Comparison of ENCODE assay signal across 15 mouse cellular contexts in the genomic region with DNA sequence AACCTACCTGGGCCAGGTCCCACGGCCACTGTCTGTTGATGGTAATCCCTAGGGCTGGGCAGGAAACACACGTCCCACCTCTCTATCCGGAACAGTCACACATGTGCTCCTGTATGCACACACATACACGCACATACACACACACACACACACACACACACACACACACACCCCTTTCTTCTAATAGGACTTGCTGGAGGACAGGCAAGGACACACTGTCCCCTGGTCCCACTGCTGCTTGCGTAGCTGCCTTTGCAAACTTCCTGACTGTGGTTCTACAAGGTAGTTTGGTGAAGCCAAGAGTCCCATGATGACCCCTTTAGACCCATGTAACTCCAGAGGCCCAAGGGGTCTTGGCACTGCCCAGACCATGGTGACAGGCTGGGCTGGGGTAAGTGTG. TPM values are rescaled to one million over a fixed set of nuclear protein-coding genes. Genes with fewer than 3 reads are reported as not detected.
DNase-seq lines count a peak whose midpoint lies in the region; ATAC-seq and TF ChIP-seq lines count a peak whose summit lies in the region.
"Had no signal": no experiment of that assay in that cellular context is flagged by ENCODE, and none has a peak within 500 bp of the region (broad histone marks: within the 10 kb centered on the region; RNA-seq: fewer than 3 reads in every experiment).

No protein-coding gene starts in this region.

- H3K4me3 ChIP-seq in kidney, adult 2 months (ENCODE audit: insufficient read depth, low read depth, low read length): no peak overlapping the region
- H3K4me3 ChIP-seq in embryonic facial prominence, embryonic 13.5 days: no peak overlapping the region
- H3K4me3 ChIP-seq in heart, embryonic 12.5 days: no peak overlapping the region
- 0 out of 2 replicates have a peak overlapping the region, but pooled peaks have one; percentile 90 for H3K4me3 ChIP-seq in liver, embryonic 15.5 days (replicated peaks)
- H3K4me3 ChIP-seq: midbrain, embryonic 13.5 days had no signal

- ATAC-seq in embryonic facial prominence, embryonic 13.5 days (ENCODE audit: insufficient number of reproducible peaks, insufficient read depth, low FRiP score, low TSS enrichment, low read depth): no peak
- ATAC-seq in heart, embryonic 12.5 days (ENCODE audit: insufficient number of reproducible peaks, low FRiP score): no peak
- no peak for ATAC-seq in liver, embryonic 15.5 days (ENCODE audit: insufficient read depth)
- ATAC-seq: hindbrain, postnatal 0 days; midbrain, embryonic 13.5 days had no signal

- TF ChIP-seq CTCF in kidney, adult 2 months (conservative IDR thresholded peaks at IDR 0.05; ENCODE audit: insufficient read depth, insufficient read length, low read depth, low read length): no peak

- no peak for DNase-seq in kidney, adult 2 months
- DNase-seq in kidney, adult 9 months: no peak
- no peak for DNase-seq in kidney, adult 18-20 months
- no peak for DNase-seq in cerebellum, adult 11 months
- DNase-seq in thymus, postnatal 14 days: no peak
- DNase-seq: adrenal gland, adult 2 months; cerebellum, postnatal 25 days; kidney, postnatal 14 days; layer of hippocampus, postnatal 36 days; spleen, adult 18-20 months had no signal

- H3K4me2 ChIP-seq in embryonic facial prominence, embryonic 13.5 days: no peak overlapping the region
- peak overlapping the region; percentile 76 for H3K4me2 ChIP-seq in heart, embryonic 12.5 days
- H3K4me2 ChIP-seq in liver, embryonic 15.5 days: peak overlapping the region; percentile 81
- H3K4me2 ChIP-seq: midbrain, embryonic 13.5 days had no signal

- no peaks in the 10 kb centered on the region for H3K27me3 ChIP-seq in kidney, adult 2 months (replicated peaks; ENCODE audit: control insufficient read depth, insufficient read depth, low read length)
- H3K27me3 ChIP-seq in embryonic facial prominence, embryonic 13.5 days: peaks cover 13% of the 10 kb centered on the region
- no peaks in the 10 kb centered on the region for H3K27me3 ChIP-seq in heart, embryonic 12.5 days (replicated peaks)
- no peaks in the 10 kb centered on the region for H3K27me3 ChIP-seq in liver, embryonic 15.5 days

- H3K36me3 ChIP-seq in kidney, adult 2 months (ENCODE audit: control insufficient read depth, insufficient read depth, low read length): no peaks in the 10 kb centered on the region; the same call in 1 of the 2 replicates
- H3K36me3 ChIP-seq in embryonic facial prominence, embryonic 13.5 days: no peaks in the 10 kb centered on the region
- peaks cover 55% of the 10 kb centered on the region for H3K36me3 ChIP-seq in heart, embryonic 12.5 days
- H3K36me3 ChIP-seq in liver, embryonic 15.5 days (replicated peaks): peaks cover 79% of the 10 kb centered on the region
- H3K36me3 ChIP-seq: midbrain, embryonic 13.5 days had no signal

- no peaks in the 10 kb centered on the region for H3K9me3 ChIP-seq in embryonic facial prominence, embryonic 13.5 days
- H3K9me3 ChIP-seq in heart, embryonic 12.5 days (replicated peaks): no peaks in the 10 kb centered on the region
- H3K9me3 ChIP-seq in liver, embryonic 15.5 days (replicated peaks): no peaks in the 10 kb centered on the region
- H3K9me3 ChIP-seq: midbrain, embryonic 13.5 days had no signal

- H3K27ac ChIP-seq in kidney, adult 2 months (ENCODE audit: insufficient read depth, low read depth, low read length): peak overlapping the region; percentile 19; the same call in 1 of the 2 replicates
- H3K27ac ChIP-seq in embryonic facial prominence, embryonic 13.5 days: peak overlapping the region; percentile 89
- H3K27ac ChIP-seq in heart, embryonic 12.5 days (ENCODE audit: poor library complexity, severe bottlenecking): peak overlapping the region; percentile 98
- H3K27ac ChIP-seq in liver, embryonic 15.5 days (replicated peaks): peak overlapping the region; percentile 97
- H3K27ac ChIP-seq: hindbrain, postnatal 0 days; midbrain, embryonic 13.5 days had no signal

- H3K4me1 ChIP-seq in kidney, adult 2 months (ENCODE audit: control insufficient read depth, insufficient read depth, low read length): peaks cover 27% of the 10 kb centered on the region
- H3K4me1 ChIP-seq in embryonic facial prominence, embryonic 13.5 days: peaks cover 69% of the 10 kb centered on the region
- peaks cover 83% of the 10 kb centered on the region for H3K4me1 ChIP-seq in heart, embryonic 12.5 days (replicated peaks)
- peaks cover 85% of the 10 kb centered on the region for H3K4me1 ChIP-seq in liver, embryonic 15.5 days (replicated peaks)

- WGBS in kidney, adult 2 months: 72% methylated on average over 5 of the region's 5 CpGs
- 73% methylated on average over 5 of the region's 5 CpGs for WGBS in embryonic facial prominence, embryonic 13.5 days
- 59% methylated on average over 5 of the region's 5 CpGs for WGBS in heart, embryonic 12.5 days
- 69% methylated on average over 5 of the region's 5 CpGs for WGBS in liver, embryonic 15.5 days (ENCODE audit: insufficient replicate concordance)

- no peak overlapping the region for H3K9ac ChIP-seq in embryonic facial prominence, embryonic 13.5 days
- H3K9ac ChIP-seq in heart, embryonic 12.5 days: peak overlapping the region; percentile 62
- H3K9ac ChIP-seq in liver, embryonic 15.5 days: peak overlapping the region; percentile 58; the same call in 1 of the 2 replicates
- H3K9ac ChIP-seq: midbrain, embryonic 13.5 days had no signal

- TF ChIP-seq POLR2A in kidney, adult 2 months (IDR thresholded peaks at IDR 0.05; ENCODE audit: low read depth, low read length): no peak

RNA-seq across cellular contexts. Expression of gene Tgm2, which starts 5.6 kb away (rescaled TPM):
- polyA plus RNA-seq in kidney, adult 2 months (2012; rRNA removed): 217 and 221 TPM in 2 replicates
- polyA plus RNA-seq in embryonic facial prominence, embryonic 13.5 days (2015; fragmentation: Nextera tagmentation; extraction: Ambion mirVana): 10.9 and 16.4 TPM in 2 replicates
- polyA plus RNA-seq in heart, embryonic 12.5 days (2016; fragmentation: Nextera tagmentation; extraction: Ambion mirVana): 227 and 231 TPM in 2 replicates
- polyA plus RNA-seq in liver, embryonic 15.5 days (2015; fragmentation: Nextera tagmentation; extraction: Ambion mirVana): 67.7 and 77.8 TPM in 2 replicates

Comparison
In these comparisons a context has a peak if more than half of its experiments do, and no peak if none do; other contexts are left out.
1. H3K27ac ChIP-seq: peak in every context shown above with its lines; median percentile 98 in heart, embryonic 12.5 days; 97 in liver, embryonic 15.5 days; 89 in embryonic facial prominence, embryonic 13.5 days; 19 in kidney, adult 2 months.